Comparison of ENCODE assay signal across 16 mouse cellular contexts in the genomic region with DNA sequence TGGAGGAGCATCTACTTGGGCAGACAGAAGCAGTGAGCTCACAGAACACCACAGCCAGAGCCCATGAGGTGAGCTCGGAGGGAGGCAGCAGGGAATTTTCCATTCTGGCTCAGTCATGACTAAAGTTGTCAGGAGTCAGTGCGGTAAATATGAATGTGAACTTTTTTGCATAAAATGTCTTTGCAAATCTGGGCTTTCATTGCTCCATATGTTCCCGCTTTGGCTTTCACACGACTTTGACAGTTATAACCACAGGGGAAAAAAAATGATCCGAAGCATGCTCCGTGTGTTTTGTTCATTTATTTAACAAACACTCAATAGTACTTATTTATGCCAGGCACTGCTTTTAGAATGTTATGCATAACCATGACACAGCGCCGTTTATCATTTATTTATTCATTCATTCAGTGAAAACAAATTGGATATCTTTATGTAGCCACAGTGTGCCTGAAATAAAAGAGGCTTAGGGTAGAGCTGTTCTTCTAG. TPM values are rescaled to one million over a fixed set of nuclear protein-coding genes. Genes with fewer than 3 reads are reported as not detected.
A peak's percentile ranks its signal among the peaks of the same experiment; 100 is the strongest.
DNase-seq lines count a peak whose midpoint lies in the region; ATAC-seq lines count a peak whose summit lies in the region.
"Had no signal": no experiment of that assay in that cellular context is flagged by ENCODE, and none has a peak within 500 bp of the region (broad histone marks: within the 10 kb centered on the region; RNA-seq: fewer than 3 reads in every experiment).

No protein-coding gene starts in this region.

- H3K4me3 ChIP-seq in forebrain, embryonic 14.5 days (ENCODE audit: low read depth, low read length) = no peak overlapping the region
- H3K4me3 ChIP-seq in forebrain, embryonic 12.5 days (replicated peaks) = no peak overlapping the region
- H3K4me3 ChIP-seq: limb, embryonic 13.5 days; megakaryocyte, embryonic 14.5 days; myocyte; stomach, embryonic 15.5 days had no signal

- ATAC-seq in forebrain, embryonic 14.5 days = peak; percentile 60; the same call in 1 of the 2 replicates
- ATAC-seq in forebrain, embryonic 12.5 days (ENCODE audit: low FRiP score) = no peak

- no peaks in the 10 kb centered on the region for H3K27me3 ChIP-seq in forebrain, embryonic 14.5 days (replicated peaks; ENCODE audit: control insufficient read depth, insufficient read depth, low read length)
- peaks cover 13% of the 10 kb centered on the region; the same call in 1 of the 2 replicates for H3K27me3 ChIP-seq in forebrain, embryonic 12.5 days

- peak; percentile 74 for DNase-seq in forebrain, embryonic 14.5 days (ENCODE audit: low spot score)
- DNase-seq in brain, embryonic 18.5 days (ENCODE audit: low read depth, low spot score) = peak; percentile 70
- peak; percentile 41 for DNase-seq in layer of hippocampus, adult 9-10 months (ENCODE audit: low spot score)
- DNase-seq in right cerebral cortex, adult 2 months (ENCODE audit: low spot score in 2 of 2) = peak; percentile 58 to 67
- no peak for DNase-seq in adrenal gland, postnatal 4 days (ENCODE audit: low spot score in 2 of 2)
- no peak for DNase-seq in ovary, postnatal 10 days (ENCODE audit: low spot score)
- no peak for DNase-seq in thymus, postnatal 36 days
- DNase-seq: cerebellum, postnatal 36 days; heart, adult 11 months; lung, embryonic 14.5 days had no signal

- peak overlapping the region; percentile 21; the same call in 1 of the 2 replicates for H3K27ac ChIP-seq in forebrain, embryonic 14.5 days (ENCODE audit: low read depth, low read length)
- H3K27ac ChIP-seq in forebrain, embryonic 12.5 days = no peak overlapping the region
- H3K27ac ChIP-seq: limb, embryonic 13.5 days; stomach, embryonic 15.5 days had no signal

- no peak overlapping the region for H3K9ac ChIP-seq in forebrain, embryonic 14.5 days (ENCODE audit: low read length)
- H3K9ac ChIP-seq in forebrain, embryonic 12.5 days = no peak overlapping the region
- H3K9ac ChIP-seq: limb, embryonic 13.5 days; lung, embryonic 14.5 days; stomach, embryonic 15.5 days had no signal

- H3K4me1 ChIP-seq in forebrain, embryonic 14.5 days (ENCODE audit: control insufficient read depth, insufficient read depth, low read length) = peaks cover 7% of the 10 kb centered on the region
- peaks cover 9% of the 10 kb centered on the region for H3K4me1 ChIP-seq in forebrain, embryonic 12.5 days

- H3K9me3 ChIP-seq in forebrain, embryonic 14.5 days (replicated peaks; ENCODE audit: control insufficient read depth, low read length) = peaks cover 3% of the 10 kb centered on the region; the same call in 1 of the 2 replicates
- peaks cover 10% of the 10 kb centered on the region for H3K9me3 ChIP-seq in forebrain, embryonic 12.5 days
- H3K9me3 ChIP-seq: stomach, embryonic 15.5 days had no signal

- no peaks in the 10 kb centered on the region for H3K36me3 ChIP-seq in forebrain, embryonic 14.5 days (ENCODE audit: control insufficient read depth, insufficient read depth, low read length)
- no peaks in the 10 kb centered on the region for H3K36me3 ChIP-seq in forebrain, embryonic 12.5 days (replicated peaks)
- H3K36me3 ChIP-seq: limb, embryonic 13.5 days; stomach, embryonic 15.5 days had no signal

- 72% methylated on average over 8 of the region's 8 CpGs for WGBS in forebrain, embryonic 14.5 days
- WGBS in forebrain, embryonic 12.5 days = 91% methylated on average over 8 of the region's 8 CpGs

- H3K4me2 ChIP-seq in forebrain, embryonic 14.5 days (ENCODE audit: low read length) = no peak overlapping the region
- H3K4me2 ChIP-seq in forebrain, embryonic 12.5 days = no peak overlapping the region
- H3K4me2 ChIP-seq: limb, embryonic 13.5 days; lung, embryonic 14.5 days; stomach, embryonic 15.5 days had no signal

RNA-seq across cellular contexts. Expression of gene Medag, which starts 4.7 kb away (rescaled TPM):
- polyA plus RNA-seq in forebrain, embryonic 14.5 days (2014; fragmentation: Nextera tagmentation; extraction: Ambion mirVana) = 1.3 and 1.6 TPM in 2 replicates
- polyA plus RNA-seq in forebrain, embryonic 12.5 days (2016; fragmentation: Nextera tagmentation; extraction: Ambion mirVana) = 1.2 and 1.3 TPM in 2 replicates
- total RNA-seq in adrenal gland, postnatal 4 days (2021) = 1 to 10 TPM; 4.5 to 5.3 TPM
- total RNA-seq: ES-E14 had no signal

RNA-seq across cellular contexts. Expression of gene Tex26, which starts 32.6 kb away (rescaled TPM):
- polyA plus RNA-seq in forebrain, embryonic 14.5 days (2014; fragmentation: Nextera tagmentation; extraction: Ambion mirVana) = 1.3 and 1.6 TPM in 2 replicates
- polyA plus RNA-seq in forebrain, embryonic 12.5 days (2016; fragmentation: Nextera tagmentation; extraction: Ambion mirVana) = 2.0 and 2.9 TPM in 2 replicates
- under 1 TPM; 0.31 to 0.51 TPM for total RNA-seq in adrenal gland, postnatal 4 days (2021)

Comparison
In these comparisons a context has a peak if more than half of its experiments do, and no peak if none do; other contexts are left out.
1. DNase-seq: peak in forebrain, embryonic 14.5 days (single experiment), brain, embryonic 18.5 days (single experiment), layer of hippocampus, adult 9-10 months (single experiment) and right cerebral cortex, adult 2 months (2 of 2); none in adrenal gland, postnatal 4 days (0 of 2), ovary, postnatal 10 days (single experiment) and thymus, postnatal 36 days (0 of 2).